Mouse (Mus musculus): Measurements from ENCODE around the gene Dgcr6.

GRCm38 (mm10) chr16:18073259-18073962, 20.8 kb downstream of the Dgcr6 start:
- no peak for TF ChIP-seq CTCF (IDR thresholded peaks at IDR 0.05; ENCODE audit: insufficient read depth, low read depth, low read length)
- TF ChIP-seq POLR2A (IDR thresholded peaks at IDR 0.05; ENCODE audit: insufficient read depth, low read depth, low read length) = no peak
